Mouse (Mus musculus): ENCODE data around the gene Map3k7.

DNA sequence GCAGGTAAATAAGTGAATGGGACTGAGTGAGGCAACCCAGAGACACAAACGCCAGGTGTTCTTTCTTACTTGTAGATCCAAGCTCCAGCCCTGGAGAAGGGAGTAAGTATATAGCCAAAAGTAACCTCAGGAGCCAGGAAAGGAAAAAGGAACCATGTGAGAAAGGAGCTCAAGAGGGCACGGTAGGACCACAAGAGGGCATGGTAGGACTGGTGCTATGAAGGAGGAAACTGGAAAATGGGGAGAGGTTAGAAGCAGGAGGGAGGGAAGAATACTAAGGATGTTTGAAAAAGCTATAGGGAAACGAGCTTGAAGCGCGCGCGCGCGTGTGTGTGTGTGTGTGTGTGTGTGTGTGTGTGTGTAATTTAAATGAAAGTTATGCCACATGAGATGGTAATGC, 63.2 kb downstream of the Map3k7 start:
- TF ChIP-seq CTCF (conservative IDR thresholded peaks at IDR 0.05; ENCODE audit: low read length) (no peak), NANOG (IDR thresholded peaks at IDR 0.05; ENCODE audit: borderline replicate concordance, low read length) (no peak)

Measured in E14TG2a.4 (cell line).